Mouse (Mus musculus) brain, embryonic 18.5 days (tissue): ENCODE measurements around the gene Phpt1.

ENCODE experiments used
- DNase-seq: peaks from one replicate; pipeline ENCODE4 v3.0.0-alpha.2; 2012; ENCODE audit warnings: low read depth, low spot score

The Phpt1 gene

GRCm38 (mm10) chr2:25574579-25575431 lies at the start of gene Phpt1, which contains the start of gene Mamdc4:
Gene Phpt1 (minus strand): TSS chr2:25575224.
Gene Mamdc4 (minus strand): TSS chr2:25574845.
- peak; percentile 98 for DNase-seq

GRCm38 (mm10) chr2:25621229-25622200 lies 46.5 kb upstream of the Phpt1 start, which contains the start of gene Tmem141:
Gene Tmem141 (minus strand): TSS chr2:25622005.
- peak; percentile 69 for DNase-seq

- DNase-seq: no peak
These were observed 45.8 kb upstream of the Phpt1 start for GRCm38 (mm10) chr2:25620852-25621228.

GRCm38 (mm10) chr2:25620386-25620785 lies 45.4 kb upstream of the Phpt1 start:
- DNase-seq: no peak

- no peak for DNase-seq
These were observed 42.6 kb upstream of the Phpt1 start, which contains the start of gene Ccdc183 for GRCm38 (mm10) chr2:25617578-25617977. Gene Ccdc183 (minus strand): TSS chr2:25617678.

GRCm38 (mm10) chr2:25616398-25616797 lies 41.4 kb upstream of the Phpt1 start:
- DNase-seq: no peak

- DNase-seq: no peak
These were observed 33.6 kb upstream of the Phpt1 start for GRCm38 (mm10) chr2:25608671-25609070.

- DNase-seq: peak; percentile 80
These were observed 33.0 kb upstream of the Phpt1 start, which contains the start of gene Rabl6 for GRCm38 (mm10) chr2:25607761-25608622. Gene Rabl6 (minus strand): TSS chr2:25608521.

GRCm38 (mm10) chr2:25602526-25602925 lies 27.5 kb upstream of the Phpt1 start:
- DNase-seq: no peak

GRCm38 (mm10) chr2:25600037-25600436 lies 25.0 kb upstream of the Phpt1 start:
- DNase-seq: no peak

GRCm38 (mm10) chr2:25598749-25599148 lies 23.7 kb upstream of the Phpt1 start:
- no peak for DNase-seq

- DNase-seq: no peak
These were observed 21.9 kb upstream of the Phpt1 start for GRCm38 (mm10) chr2:25596765-25597510.

GRCm38 (mm10) chr2:25591863-25592262 lies 16.8 kb upstream of the Phpt1 start:
- DNase-seq: no peak

GRCm38 (mm10) chr2:25588227-25588907 lies 13.3 kb upstream of the Phpt1 start:
- DNase-seq: no peak

- DNase-seq: no peak
These were observed 12.3 kb upstream of the Phpt1 start for GRCm38 (mm10) chr2:25587290-25587689.

- DNase-seq: no peak
These were observed 10.6 kb upstream of the Phpt1 start for GRCm38 (mm10) chr2:25585601-25586000.

- DNase-seq: no peak
These were observed 9.8 kb upstream of the Phpt1 start for GRCm38 (mm10) chr2:25584856-25585255.

- no peak for DNase-seq
These were observed 9.1 kb upstream of the Phpt1 start for GRCm38 (mm10) chr2:25584152-25584551.

- no peak for DNase-seq
These were observed 8.5 kb upstream of the Phpt1 start for GRCm38 (mm10) chr2:25583571-25583970.

GRCm38 (mm10) chr2:25583120-25583481 lies 8.1 kb upstream of the Phpt1 start:
- DNase-seq: no peak
